Mouse (Mus musculus) left cerebral cortex, postnatal 14 days (tissue): ENCODE measurements around the gene 4933427D14Rik. TPM values are rescaled to one million over a fixed set of nuclear protein-coding genes. Genes with fewer than 3 reads are reported as not detected.

ENCODE experiments used
- DNase-seq, 2 experiments: peaks; one replicate each; pipeline ENCODE4 v3.0.0; 2021 to 2022; ENCODE audit warnings: low spot score in 2 of 2, mixed read lengths in 1 of 2
- intact Hi-C: fragments of 180-260 bp; cut with DNase I; formaldehyde crosslinking; loops from one replicate; pipeline ENCODE4 v1.15.1; 2025
- total RNA-seq, 2 experiments: library from RNA; stranded (reverse); gene quantifications; 2 replicates each; pipeline ENCODE4 v1.2.3; 2021

The 4933427D14Rik gene
- total RNA-seq, 2 experiments from 2014 or later, result 25.8 to 34.3 TPM

DNA sequence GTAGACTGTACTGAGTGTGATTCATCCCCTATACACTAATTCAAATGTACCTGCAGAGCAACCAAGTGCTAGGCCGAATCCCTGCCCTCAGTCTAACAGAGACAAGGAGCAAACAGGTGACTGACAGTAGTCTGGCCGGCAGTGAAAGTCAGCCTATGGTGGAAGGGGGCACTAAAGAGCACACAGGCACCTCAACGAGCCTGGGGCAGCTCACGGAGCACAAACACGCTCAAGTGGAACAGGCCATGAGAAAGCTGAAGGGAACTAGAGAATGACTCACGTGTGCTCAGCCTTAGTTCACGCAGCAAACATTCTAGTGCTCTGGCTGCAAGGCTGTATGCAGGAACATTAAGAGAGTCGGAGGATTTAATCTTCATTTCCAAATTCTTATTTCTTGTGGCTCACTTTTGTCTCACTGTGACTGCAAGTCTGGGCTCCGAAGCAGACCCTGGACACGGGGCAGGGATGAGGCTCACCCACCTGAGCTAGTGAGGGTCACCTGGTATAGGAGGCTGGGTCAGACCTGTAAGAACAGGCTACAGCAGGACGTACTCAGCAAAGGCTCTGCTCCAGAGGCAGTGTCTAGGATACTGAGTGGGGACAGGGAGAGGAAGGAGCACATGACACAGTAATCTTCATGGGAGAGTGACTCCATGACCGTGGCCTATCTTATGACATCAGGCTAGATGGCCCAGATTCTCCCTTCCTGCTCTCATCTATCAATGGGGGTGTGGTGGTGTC lies 54.0 kb downstream of the 4933427D14Rik start:
- no peak for DNase-seq
- intact Hi-C loops, result no loop called here

DNA sequence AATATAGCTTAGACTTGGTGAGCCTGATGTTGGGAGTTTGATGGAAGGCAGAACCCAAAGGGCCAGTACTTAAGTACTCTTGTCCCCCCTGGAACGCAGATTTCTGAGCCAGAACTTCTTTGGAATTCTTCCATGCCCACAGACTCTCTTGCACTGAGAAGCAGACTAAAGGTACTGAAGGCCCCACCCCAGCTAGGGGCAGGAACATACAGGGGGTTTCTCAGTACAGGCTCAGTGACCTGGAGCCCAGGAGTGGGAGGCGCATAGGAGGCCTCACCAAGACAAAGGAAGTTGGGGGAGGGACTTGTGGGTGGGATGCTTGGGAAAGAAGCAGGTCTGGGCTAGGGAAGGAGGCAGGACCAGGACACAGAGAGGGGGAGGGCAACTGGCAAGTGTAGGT lies 56.1 kb downstream of the 4933427D14Rik start:
- intact Hi-C loops, result no loop called here
- DNase-seq, result no peak

DNA sequence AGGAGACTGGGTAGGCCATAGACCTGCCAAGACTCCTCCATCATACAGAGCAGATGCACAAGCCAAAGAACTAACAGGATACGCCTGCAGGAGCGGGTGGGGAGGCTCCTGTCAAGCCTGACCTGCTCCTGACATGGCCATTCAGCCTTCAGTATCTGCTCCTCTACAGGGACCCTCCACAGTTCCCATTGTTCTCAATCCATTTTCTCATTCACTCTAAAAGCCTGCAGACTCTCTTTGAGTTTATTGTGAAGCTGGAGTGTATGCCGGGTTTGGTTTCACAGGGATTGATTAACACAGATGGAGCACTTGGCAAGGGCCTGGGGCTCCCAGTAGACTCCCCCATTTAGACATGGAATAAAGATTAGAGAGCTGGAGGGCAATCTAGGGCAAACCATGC lies 59.3 kb downstream of the 4933427D14Rik start:
- intact Hi-C loops, result no loop called here
- DNase-seq, result no peak

DNA sequence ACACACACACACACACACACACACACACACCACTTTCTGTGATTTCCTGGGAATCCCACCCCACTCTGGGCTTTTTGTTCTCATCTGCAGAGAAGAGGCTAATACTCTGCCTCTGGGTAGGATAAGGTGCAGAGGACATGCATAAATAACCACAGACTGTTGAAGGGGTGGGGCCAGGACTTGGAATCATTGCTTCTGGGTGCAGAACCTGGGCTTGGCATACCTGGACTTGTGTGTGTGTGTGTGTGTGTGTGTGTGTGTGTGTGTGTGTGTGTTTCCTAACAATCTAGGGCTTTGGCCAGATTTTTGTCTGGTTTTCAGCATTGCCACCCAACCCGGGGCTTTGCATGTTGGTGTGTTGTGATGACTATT lies 61.4 kb downstream of the 4933427D14Rik start:
- intact Hi-C loops, result no loop called here
- no peak for DNase-seq

DNA sequence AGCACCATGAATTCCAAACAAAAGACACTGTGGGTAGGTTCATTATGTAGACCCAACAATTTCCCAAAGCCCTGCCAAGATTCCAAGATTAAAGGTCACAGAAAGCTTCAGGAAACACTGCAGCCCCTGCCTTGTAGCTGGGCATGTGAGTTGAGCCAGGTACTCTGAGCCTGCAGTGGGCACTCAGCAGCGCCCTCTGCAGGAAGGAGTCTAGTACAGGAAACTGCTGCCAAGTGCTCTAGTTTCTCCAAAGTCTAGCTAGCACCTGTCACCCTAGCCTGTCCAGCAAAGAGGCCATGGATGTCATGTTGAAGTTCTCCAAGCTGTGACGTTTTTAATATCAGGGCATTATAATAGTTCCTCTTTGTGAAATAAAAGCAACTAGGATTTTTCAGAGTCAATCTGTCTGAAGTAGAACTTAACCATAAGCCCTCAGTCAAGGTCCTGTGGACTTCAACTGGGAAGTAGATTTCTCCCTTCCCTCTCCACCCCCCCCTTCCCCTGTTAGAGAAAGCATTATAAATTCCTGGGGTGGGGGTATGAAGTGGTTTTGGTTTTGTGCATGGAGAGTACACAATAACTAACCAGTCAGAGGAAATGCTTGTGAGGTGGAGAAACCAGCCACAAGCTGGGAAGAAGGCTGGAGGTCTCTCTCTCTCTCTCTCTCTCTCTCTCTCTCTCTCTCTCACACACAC lies 61.9 kb downstream of the 4933427D14Rik start:
- intact Hi-C loops, result no loop called here
- DNase-seq, result no peak

DNA sequence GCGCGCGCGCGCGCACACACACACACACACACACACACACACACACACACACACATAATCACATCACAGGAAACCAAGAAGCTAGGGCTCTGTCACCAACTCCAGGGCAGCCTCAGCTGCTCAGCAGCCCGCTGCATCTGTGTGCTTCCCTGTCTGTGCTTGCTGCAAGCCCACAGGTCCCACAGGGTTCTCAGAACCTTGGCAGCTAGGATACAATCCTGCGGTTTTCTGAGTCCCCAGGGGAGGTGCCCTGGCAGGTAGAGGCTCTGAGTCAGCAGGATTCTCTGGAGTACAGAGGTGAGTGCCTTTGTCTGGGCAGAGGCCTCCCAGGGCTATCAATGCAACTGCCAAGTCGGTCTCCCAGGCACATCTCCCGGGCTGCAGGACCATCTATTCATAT lies 64.4 kb downstream of the 4933427D14Rik start:
- intact Hi-C loops, result no loop called here
- DNase-seq, result no peak

DNA sequence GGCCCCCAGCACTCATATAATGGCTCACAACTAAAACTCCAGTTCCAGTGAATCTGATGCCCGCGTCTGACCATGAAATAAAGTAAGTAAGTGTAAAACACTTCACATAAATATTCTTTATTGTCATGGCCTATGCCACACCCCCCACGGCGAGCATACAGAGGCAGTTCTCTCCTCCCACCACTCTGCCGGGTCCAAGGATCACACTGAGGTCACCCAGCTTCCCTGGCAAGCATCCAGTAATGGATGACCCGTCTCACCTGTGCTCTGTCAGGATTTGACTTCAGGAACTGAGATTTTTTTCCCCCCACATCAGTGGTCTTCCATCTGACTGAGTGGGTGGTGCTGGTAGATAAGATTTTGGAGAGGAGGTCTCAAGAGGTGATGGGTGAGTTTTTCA lies 67.1 kb downstream of the 4933427D14Rik start:
- intact Hi-C loops, result no loop called here
- DNase-seq, result no peak

DNA sequence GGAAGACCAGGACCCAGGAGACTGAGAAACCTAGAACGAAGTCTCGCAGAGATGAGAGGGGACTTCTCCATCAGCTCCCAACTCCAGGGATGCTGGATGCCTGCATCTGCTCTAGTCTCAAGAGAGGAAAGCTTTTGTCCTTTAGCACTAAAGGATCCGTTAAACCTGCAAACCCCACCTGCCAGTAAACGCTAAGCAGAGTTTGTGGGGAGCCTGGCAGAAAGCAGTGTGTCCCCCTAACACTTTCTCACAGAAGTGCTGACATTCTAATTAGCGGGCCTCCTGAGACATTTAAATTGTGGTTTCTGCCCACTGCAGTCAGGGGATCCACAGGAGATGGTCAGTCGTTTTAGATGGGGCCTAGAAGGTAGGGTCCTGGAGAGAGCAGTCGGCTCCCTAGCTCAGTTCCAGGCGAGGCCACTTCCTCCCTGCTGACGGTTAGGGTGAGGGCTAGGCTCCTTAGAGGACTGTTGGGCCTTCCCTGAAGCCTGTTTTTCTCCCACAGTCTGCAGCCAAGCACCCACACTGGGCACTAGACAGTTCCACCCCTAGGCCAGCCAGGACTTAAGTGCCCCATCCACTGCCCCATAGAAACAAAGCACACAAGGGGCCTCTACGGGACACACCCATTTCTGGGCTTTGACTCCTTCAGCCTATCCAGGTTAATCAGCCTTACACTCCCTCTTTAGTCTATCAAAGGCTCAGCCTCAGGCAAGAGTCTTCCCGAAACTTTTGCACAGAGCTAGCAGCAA lies 70.9 kb downstream of the 4933427D14Rik start:
- intact Hi-C loops, result loop anchor here (5.0 kb wide), 1 partner anchor 84 kb away; no protein-coding TSS in a partner anchor
- DNase-seq, result no peak

DNA sequence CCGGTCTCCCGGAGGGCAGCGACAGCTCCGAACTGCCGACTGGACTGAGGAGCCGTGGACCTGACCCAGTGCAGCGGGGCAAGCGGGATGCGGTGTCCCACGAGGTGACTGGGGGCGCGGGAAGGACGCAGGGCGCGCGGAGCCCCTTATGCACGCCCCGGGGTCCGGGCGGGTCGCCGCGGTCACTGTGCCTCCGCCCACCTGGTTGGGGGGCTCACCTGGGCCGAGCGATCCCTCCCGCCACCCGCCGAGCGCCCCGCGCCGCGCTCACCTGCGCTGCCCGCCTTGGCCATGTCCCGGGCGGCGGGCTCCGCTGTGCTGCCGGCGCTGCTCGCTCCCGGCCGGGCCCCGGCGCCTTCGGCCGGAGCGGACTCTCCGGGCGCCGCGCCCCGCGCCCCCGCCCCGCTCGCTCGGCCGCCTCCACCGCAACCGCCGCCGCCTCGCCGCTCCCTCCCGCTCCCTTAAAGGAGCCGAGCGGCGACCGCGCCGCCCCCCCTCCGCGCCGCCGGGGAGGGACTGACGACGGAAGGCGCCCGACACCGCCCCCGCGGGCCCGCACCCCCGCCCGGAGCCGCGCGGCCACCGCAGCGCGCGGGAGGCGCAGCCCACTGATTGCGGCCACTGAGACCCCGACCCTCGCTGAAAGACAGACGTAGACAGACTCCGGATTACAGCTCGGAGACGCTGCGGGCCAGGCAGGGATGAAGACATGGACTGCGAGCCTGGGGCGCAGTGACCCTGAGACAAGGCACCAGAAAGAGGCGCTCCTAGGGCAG lies 71.7 kb downstream of the 4933427D14Rik start, which contains the start of gene Pitpnm3:
Pitpnm3 (minus strand) TSS at position 396 of the 776 bp plus-strand sequence.
- intact Hi-C loops, result loop anchor here (5.0 kb wide), 1 partner anchor 83 kb away; no protein-coding TSS in a partner anchor
- peak in 1 of 2 experiments; percentile 48 for DNase-seq

DNA sequence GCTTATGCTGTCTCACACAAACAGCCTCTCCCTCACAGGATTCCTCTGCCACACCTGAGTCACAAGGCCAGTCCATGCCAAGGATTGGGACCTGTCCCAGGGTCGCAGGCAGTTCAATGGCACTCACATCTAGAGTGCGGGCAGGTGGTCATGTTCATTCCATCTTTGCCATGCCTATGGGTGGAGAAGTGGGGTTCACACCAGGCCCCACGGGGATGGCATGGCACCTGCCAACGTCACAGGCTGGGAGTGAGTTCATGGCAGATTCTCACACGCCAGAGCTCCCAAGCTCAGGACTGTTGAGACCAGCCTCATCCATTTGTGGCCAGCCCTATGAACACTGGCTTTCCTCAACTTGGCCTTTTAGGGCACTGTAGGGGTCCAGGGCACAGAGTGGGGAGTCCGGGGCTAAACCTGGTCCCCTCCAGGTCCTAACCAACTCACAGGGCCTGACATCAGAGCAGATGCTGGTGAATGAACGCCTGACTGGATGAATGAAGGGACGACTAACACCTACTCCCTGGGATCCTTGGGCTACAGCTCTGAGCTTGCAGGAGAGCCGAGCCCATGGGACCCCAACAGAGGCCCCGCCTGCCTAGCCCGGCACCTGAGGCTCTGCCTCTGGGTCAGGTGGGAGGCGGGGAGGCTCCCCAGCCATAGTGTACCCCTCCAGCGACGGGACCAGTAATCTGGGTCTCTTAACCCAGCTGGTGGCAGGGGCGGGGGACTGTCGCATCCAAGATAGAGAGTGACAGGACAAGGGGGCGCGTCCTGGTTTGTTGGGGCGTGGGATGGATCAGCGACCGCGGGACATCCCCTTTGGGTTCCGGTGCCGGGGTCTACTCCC lies 72.5 kb downstream of the 4933427D14Rik start:
- DNase-seq, result no peak

DNA sequence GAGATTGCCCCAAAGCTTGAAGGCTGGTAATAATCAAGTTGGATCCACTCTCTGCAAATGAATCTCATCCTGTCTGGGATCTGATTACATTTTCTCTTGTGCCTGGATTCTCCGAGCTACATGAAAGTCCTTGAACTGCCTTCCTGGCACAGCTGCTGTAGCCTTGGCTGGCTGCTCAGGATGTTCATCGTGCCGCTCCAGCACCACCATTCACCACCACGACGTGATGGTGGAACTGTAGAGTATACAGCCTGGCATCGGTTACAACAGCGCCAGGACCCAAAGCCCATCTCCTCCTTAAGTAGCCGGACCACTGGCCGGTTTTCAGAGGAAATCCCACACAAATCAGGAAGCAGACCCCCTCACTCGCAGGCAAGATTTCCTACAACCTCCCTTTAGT lies 74.2 kb downstream of the 4933427D14Rik start:
- DNase-seq, result no peak

More for the DNA sequence above, 72.5 kb downstream of the 4933427D14Rik start:
- intact Hi-C loops, result loop anchor here (5.0 kb wide), 2 partner anchors 52 to 82 kb away; no protein-coding TSS in a partner anchor

DNA sequence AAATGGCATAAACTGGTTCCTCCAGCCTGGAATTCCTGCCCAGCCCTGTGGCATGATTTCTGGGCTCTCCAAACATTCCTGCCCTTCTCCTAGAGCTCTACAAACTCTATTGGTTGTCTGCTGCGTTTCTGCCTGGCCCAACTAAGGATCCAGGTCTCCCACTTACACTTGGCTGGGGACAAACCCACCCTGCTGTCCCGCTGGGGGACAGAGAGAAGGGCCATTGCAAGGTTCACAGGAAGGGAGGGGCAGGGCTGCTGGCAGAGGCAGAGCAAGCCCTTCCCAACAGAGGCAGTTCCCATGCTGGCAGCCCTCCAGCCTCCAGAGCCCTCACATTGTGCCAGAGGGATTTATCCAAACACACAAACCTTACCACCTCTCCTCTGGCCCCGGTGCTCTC lies 75.0 kb downstream of the 4933427D14Rik start:
- intact Hi-C loops, result loop anchor here (5.0 kb wide), 1 partner anchor 50 kb away; no protein-coding TSS in a partner anchor
- peak in 1 of 2 experiments; percentile 49 for DNase-seq

More for the DNA sequence above, 74.2 kb downstream of the 4933427D14Rik start:
- intact Hi-C loops, result loop anchor here (5.0 kb wide), 1 partner anchor 51 kb away; no protein-coding TSS in a partner anchor

DNA sequence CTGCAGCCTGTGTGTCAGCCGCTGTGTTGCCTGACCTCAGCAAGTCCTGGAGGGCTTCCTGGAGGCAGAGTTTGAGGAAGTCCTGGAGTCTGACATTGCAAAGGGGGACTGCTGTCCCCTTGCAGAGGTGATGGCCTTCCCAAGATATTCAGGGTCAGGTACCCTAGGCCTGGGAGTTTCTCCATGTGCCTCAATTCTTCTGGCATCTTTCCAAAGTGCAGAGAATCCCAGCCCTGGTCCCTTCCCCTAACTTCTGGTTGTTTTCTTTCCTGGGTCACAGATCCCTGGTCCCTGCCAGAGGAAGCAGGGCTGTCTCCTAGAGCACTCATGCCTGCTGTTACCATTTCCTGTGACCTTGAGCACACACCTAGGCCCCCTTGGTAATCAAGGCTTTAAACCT lies 75.6 kb downstream of the 4933427D14Rik start:
- intact Hi-C loops, result loop anchor here (5.0 kb wide), 1 partner anchor 49 kb away; no protein-coding TSS in a partner anchor
- DNase-seq, result no peak

DNA sequence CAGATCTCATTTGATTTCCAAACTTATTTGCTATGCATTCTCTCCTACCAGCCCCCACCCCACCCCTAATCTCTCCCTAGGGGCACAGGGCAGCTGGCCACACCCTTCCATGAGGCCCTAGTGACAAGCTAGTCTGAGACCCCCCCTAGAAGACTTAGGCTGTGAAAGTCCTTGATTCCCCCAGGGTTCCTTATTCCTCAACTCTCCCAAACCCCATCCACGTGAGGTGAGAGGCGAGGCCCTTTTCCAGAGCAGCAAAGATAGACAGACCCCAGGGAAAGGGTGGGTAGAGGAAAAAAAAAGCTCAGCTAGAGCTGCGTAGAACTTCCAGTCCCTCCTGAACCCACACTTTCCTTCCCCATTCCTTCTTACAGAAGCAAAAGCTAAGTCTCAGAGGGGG lies 76.4 kb downstream of the 4933427D14Rik start:
- intact Hi-C loops, result loop anchor here (5.0 kb wide), 1 partner anchor 49 kb away; no protein-coding TSS in a partner anchor
- DNase-seq, result no peak

DNA sequence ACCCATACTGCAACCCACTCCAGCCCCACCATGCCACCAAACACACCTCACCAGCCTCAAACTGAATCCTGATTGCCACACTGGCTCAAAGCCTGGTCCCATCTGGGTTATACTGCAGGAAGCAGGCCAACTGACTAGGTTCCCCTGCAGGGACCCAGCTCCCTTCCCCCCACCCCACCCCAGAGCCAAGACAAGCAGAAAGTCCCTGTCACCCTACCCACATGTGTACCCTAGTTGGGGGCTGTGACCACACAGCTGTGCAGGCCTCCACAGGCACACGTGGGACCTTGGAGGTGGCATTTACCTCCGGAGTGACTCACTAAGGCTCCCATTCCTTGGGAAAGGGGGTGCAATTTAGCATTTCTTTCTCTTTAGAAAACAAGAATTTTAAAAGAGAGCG lies 76.8 kb downstream of the 4933427D14Rik start:
- no peak for DNase-seq
- intact Hi-C loops, result loop anchor here (5.0 kb wide), 1 partner anchor 48 kb away; no protein-coding TSS in a partner anchor

DNA sequence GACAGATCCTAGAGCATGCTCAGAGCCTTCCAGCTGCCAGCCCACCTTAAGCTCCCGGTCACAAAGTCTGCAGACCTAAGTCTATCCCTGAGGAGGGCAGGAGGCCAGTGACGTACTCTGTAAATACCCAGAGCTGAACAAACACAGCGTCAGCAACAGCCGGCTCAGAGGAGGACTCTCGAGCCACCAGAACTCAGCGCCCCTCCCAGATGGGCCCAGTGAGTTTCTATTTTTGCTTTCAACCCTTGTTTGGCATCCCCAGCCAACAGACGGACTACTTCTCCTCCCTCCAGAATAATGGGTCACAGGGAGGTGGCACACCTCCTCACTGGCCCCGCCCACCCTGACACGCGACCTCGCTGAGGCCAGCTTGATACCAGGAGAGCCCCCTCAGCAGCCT lies 77.2 kb downstream of the 4933427D14Rik start:
- intact Hi-C loops, result loop anchor here (5.0 kb wide), 1 partner anchor 48 kb away; no protein-coding TSS in a partner anchor
- peak; percentile 39 to 42 for DNase-seq

DNA sequence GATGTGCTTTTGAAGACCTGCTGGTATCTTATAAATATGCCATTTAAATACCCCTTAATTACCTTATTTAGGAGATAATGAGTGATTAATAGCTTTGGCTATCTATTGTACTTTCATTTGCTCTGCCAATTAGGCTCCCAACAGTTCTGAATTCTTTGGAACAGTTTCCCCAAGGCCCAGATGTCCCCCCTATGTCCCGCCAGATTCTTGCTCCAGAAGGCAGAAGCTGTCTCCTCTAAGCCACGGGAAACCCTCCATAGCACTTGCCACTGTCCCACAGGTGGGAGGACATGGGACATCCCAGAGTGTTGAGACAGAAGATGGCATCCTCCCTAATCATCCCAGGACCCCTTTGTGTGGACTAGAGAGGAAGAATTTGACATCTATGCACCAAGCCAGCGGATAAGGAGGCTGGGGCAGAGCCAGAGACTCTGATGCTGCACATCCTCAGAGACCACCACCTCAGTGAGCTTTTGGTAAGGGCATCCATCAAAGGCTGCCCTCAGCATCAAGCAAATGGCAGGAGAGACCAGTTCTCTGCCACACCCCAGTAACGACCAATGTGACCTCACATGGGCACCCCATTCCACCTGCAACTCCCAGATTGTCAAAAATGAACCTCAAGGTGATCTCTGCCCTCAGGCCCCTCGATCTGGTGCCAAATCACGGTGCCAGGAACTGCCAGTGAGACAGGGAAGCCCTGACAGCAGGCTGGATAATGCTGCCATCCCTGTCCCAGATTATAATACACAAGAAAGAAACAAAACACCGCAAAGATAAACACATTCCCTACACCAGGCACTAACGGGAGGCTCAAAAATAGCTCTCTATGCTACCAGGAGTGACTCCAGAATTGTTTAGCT lies 78.0 kb downstream of the 4933427D14Rik start:
- DNase-seq, result no peak
- intact Hi-C loops, result no loop called here
